Mouse (Mus musculus): ENCODE results near the gene Itgad.
"Not testable (repeated sequence)": the region's sequence is repeated elsewhere in the genome, so short reads cannot be mapped to it uniquely, and the experiment has no call there.

Itgad gene

DNA sequence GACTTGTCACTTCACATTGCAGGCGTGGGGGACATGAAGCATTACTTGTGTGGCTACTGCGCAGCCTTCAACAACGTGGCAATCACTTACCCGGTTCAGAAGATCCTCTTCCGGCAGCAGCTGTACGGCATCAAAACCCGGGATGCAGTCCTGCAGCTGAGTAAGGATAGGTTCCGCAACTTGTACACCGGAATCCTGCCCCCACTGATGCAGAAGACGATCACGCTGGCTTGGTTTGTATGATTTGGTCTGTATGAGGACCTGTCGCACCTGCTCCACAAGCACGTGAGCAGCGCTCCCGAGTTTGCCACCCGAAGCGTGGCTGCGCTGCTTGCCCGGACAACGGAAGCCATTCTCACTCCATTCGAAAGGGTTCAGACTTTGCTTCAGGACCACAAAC lies at the start of gene Itgad:
Gene Itgad, plus strand, starts transcription at position 301 of the 400 bp plus-strand sequence.
- DNase-seq (ENCODE audit: low spot score), result no peak

DNA sequence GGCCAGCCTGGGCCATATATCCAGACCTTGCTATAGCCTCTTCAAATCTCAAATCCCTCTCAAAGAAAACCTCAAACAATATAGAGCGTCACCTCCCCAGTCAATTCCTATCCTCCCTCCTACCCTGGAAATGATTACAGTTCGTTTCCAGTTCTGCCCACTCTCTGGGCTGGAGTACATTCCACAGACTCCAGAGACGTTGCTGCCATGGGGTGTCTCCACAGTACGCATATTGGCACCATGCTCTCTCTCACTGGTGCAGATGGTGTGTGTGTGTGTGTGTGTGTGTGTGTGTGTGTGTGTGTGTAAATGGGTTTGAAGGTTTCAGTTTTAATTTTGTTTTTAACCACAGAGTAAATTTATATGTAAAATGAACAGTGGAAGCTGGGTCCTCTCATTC lies 48.9 kb upstream of the Itgad start:
- no peak for DNase-seq (ENCODE audit: low spot score)

- DNase-seq (ENCODE audit: low spot score), result no peak
These were observed 46.7 kb upstream of the Itgad start for GRCm38 (mm10) chr7:128107462-128107861.

- no peak for DNase-seq (ENCODE audit: low spot score)
These were observed 43.9 kb upstream of the Itgad start for GRCm38 (mm10) chr7:128110314-128110713.

GRCm38 (mm10) chr7:128112131-128112530 lies 42.0 kb upstream of the Itgad start:
- no peak for DNase-seq (ENCODE audit: low spot score)

DNA sequence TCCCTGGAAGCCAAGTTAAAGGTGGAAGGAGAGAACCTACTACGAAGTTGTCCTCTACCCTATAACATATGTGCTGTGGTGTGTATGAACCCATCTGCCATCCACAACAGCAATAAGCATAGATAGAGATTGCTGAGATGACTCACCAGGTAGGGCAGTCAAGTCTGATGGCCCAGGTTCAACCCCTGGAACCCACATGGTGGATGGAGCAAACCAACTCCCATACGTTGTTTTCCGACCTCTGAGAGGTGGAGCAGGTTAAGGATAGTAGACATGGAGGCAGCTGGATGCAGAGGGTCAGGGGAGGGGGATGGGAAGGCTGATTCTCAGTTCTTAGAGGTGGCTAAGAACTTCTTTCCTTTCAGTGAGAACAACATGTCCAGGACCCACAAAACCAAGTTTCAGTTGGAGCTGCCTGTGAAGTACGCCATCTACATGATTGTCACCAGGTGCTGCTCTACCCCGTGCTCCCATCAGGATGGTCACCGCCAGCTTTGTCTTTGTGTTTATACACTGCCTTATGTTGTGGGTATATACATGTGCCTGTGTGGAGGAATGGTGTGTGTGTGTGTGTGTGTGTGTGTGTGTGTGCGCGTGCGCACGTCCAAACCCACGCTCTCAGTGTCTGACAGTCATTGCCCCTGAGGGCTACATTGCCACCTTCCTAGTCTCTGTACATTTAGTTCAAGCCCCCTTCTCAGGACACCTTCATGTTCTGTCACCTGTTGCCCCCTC lies 39.6 kb upstream of the Itgad start:
- DNase-seq (ENCODE audit: low spot score), result no peak

DNA sequence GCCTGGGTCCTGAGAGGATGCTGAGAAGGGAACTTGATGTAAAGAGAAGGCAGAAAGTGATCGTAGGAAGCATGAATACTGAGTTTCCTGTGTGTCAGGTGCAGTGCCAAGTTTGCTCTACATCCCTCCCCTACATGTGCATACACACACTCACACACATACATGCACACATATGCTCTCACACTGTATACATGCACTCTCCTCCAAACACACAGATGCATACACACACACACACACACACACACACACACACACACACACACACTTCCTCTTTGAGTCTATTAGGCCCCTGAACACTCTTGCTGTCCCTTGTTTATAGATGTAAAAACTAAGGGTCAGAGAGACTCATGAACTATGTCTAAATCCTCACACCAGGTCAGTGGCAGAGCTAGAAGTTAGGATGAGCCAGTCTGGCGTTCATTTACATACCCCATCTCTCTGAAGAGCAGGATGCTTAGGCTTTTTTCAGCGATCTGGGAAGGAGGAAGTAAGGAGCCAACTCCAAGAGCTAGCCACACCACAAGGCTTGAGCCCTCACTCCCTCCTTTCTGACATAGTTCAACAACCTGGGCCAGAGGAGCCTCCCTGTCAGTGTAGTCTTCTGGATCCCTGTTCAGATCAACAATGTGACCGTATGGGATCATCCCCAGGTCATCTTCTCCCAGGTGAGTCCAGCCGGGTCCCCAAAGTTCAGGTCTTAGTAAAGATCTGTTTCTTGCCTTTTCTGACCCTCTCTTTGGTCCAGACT lies 38.8 kb upstream of the Itgad start:
- DNase-seq (ENCODE audit: low spot score), result no peak

DNA sequence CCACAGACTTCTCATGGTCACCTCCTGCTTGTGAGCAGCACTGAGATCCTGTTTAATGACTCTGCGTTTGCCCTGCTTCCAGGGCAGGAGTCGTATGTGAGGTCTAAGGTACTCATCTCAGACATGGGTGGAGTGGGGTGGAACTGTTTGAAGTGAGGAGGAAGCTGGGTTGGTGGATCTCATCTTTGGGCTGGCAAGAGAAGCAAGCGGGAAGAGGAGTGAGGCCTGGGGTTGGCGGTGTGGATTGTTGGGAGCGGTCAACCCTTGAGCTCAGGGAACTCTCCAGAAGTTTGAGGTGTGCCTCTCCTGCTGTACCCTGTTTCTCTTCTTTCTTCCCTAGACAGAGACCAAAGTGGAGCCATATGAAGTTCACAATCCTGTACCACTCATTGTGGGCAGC lies 37.8 kb upstream of the Itgad start:
- DNase-seq (ENCODE audit: low spot score), result no peak

- no peak for DNase-seq (ENCODE audit: low spot score)
These were observed 34.3 kb upstream of the Itgad start for GRCm38 (mm10) chr7:128119726-128120490.

DNA sequence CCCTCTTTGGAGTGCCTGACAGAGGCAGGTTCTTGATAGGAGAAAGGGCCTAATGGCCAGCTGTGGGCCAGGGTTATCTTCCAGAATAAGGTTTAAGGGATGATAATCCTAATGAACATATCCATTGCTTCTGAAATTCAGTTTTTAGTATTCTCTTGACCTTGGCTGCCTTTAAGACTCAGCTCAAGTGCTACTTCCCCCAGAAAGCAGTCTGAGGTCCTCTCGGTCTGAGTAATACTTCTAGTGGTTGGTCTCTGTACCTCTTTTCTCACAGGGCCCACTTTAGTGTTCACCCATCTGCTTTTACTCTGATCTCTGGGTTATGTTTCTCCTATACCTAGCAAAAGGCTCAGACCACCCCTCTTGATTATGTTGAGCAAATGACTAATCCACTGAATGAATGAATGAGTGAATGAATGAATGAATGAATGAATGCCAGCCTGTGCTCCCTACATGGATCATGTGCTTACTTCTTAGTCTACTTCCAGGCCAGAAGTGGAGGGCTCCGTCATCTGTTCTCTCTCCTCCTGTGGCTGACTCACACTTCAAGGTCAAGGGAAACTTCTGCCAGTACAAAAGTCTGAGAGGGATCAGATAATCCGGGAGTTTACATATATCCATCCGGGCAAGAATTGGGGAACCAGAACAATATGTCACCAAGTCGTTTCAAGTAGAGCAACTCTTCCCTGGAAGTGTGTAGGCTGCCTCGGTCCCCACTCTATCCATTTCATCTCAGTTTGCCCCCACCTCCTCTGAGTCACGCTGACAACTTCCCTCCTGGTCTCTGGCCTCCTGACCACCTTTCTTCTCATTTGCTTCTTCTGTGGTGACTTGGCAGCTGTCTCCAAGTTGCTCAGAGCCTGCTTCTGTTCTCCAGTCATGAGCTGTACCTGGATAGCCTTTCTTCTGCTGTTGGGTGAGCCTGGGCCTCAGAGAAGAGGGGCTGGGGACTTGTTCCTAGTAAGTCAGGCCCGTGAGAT lies 25.1 kb upstream of the Itgad start, which contains the start of gene Itgax:
Gene Itgax, plus strand, starts transcription at position 807 of the 980 bp plus-strand sequence.
- DNase-seq (ENCODE audit: low spot score), result no peak

- DNase-seq (ENCODE audit: low spot score), result no peak
These were observed 22.0 kb upstream of the Itgad start for GRCm38 (mm10) chr7:128132148-128132547.

GRCm38 (mm10) chr7:128133596-128133995 lies 20.6 kb upstream of the Itgad start:
- DNase-seq (ENCODE audit: low spot score), result no peak

DNA sequence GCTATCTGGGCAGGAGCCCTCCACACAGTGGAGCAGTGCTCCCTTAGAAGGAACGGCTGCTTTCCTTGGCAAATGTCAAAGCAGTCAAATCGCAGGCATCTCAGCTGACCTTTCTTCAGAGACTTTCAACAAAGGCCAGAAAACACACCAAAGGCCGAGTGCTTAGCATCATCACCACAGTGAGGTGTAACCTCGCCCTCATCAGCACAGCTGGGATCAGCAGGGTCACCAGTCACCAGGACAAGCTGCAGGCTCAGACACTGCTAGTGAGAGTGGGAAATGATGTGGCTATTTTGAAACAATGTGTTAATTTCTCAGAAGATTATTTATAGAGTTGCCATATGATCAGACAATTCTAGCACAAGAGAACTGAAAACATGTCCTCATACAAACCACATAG lies 17.2 kb upstream of the Itgad start:
- DNase-seq (ENCODE audit: low spot score), result no peak

GRCm38 (mm10) chr7:128139611-128140010 lies 14.6 kb upstream of the Itgad start:
- DNase-seq (ENCODE audit: low spot score), result no peak

GRCm38 (mm10) chr7:128150970-128151369 lies 3.2 kb upstream of the Itgad start:
- no peak for DNase-seq (ENCODE audit: low spot score)

GRCm38 (mm10) chr7:128154924-128155323 lies 748 bp downstream of the Itgad start:
- peak; percentile 31 for DNase-seq (ENCODE audit: low spot score)

- not testable (repeated sequence) for DNase-seq (ENCODE audit: low spot score)
These were observed 4.6 kb downstream of the Itgad start for GRCm38 (mm10) chr7:128158688-128159354.

DNA sequence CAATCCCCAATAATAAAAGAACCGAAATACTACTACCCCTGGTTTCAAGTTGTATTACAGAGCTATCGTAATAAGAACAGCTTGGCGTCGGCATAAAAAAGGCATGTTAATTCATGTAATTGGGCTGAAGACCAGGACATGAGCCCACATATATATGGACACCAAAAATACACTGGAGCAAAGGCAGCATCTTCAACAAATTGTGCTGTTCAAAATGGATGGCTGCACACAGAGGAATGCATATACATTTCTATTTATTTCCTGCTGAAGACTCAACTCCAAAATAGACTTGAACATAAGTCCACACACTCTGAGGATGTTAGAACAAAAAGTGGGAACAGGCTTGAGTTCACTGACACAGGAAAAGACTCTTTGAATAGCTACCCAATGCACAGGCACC lies 9.8 kb downstream of the Itgad start:
- DNase-seq (ENCODE audit: low spot score), result no peak

- no peak for DNase-seq (ENCODE audit: low spot score)
These were observed 12.2 kb downstream of the Itgad start for GRCm38 (mm10) chr7:128166391-128166790.

DNA sequence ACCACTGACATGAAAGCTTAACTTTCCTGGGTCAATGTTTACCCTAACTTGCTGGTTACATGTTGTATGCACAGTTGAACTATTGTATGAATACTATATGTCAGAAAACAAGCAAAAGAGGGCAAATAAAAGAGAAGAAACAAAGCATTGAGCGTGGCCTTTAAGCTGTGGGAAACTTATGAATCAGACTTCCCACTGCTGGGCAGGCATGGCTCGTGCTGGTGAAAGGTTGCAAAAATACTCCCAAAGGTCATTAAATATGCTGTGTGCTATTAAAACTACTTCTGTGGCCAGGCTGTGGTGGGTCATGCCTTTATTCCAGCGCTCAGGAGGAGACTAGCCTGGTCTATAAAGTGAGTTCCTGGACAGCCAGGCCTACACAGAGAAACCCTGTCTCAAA lies 15.8 kb downstream of the Itgad start:
- DNase-seq (ENCODE audit: low spot score), result no peak

DNA sequence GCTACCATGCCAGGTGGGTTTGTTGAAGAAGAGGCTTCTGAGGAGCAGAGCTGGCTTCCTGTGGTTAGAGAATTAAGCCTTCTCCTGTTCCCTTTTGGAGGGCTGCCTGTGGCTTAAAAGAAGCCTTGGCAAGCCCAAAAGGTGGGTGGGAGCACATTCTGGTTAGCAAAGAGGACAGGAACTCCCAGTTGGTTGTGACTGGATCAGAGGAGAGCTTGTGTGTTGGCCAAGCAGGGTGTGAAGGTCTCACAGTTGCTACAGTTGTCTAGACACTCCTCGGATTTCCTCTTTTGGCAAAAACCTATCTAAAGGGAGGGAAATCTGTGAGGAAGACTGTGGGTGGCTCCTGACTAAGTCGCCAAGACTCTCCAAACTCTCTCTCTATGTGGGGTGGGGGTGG lies 24.2 kb downstream of the Itgad start:
- DNase-seq (ENCODE audit: low spot score), result no peak

Data from ovary, postnatal 36 days (tissue).